Mouse (Mus musculus): ENCODE measurements around the gene Rab5c. TPM values are rescaled to one million over a fixed set of nuclear protein-coding genes. Genes with fewer than 3 reads are reported as not detected.
A peak's percentile ranks its signal among the peaks of the same experiment; 100 is the strongest.

The Rab5c gene
- polyA plus RNA-seq, 1 experiment from 2014 or later: 16.6 TPM

- 41% methylated on average over 19 of the region's 19 CpGs for WGBS (ENCODE audit: insufficient replicate concordance)
- Histone ChIP-seq H3K4me1 (ENCODE audit: insufficient read depth) (peaks cover 30% of the 10 kb centered on the region), H3K36me3 (replicated peaks; ENCODE audit: insufficient read depth, low read length) (peaks cover 23% of the 10 kb centered on the region), H3K4me2 (ENCODE audit: low read depth, low read length) (peak overlapping the region; percentile 86), H3K27me3 (ENCODE audit: insufficient read depth, low read length) (no peaks in the 10 kb centered on the region), H3K27ac (ENCODE audit: low read depth) (peak overlapping the region; percentile 71), H3K9me3 (ENCODE audit: low read length) (no peaks in the 10 kb centered on the region), H3K4me3 (ENCODE audit: low read depth, low read length) (peak overlapping the region; percentile 55), H3K9ac (replicated peaks) (peak overlapping the region; percentile 71)
- DNase-seq: peak; percentile 75
- TF ChIP-seq CTCF (IDR thresholded peaks at IDR 0.05; ENCODE audit: low read depth): peak; percentile 98
- no peak for TF ChIP-seq EP300 (IDR thresholded peaks at IDR 0.05; ENCODE audit: low read depth)
- ATAC-seq: peak; percentile 65
These were observed 35.7 kb downstream of the Rab5c start for GRCm38 (mm10) chr11:100702081-100702851.

DNA sequence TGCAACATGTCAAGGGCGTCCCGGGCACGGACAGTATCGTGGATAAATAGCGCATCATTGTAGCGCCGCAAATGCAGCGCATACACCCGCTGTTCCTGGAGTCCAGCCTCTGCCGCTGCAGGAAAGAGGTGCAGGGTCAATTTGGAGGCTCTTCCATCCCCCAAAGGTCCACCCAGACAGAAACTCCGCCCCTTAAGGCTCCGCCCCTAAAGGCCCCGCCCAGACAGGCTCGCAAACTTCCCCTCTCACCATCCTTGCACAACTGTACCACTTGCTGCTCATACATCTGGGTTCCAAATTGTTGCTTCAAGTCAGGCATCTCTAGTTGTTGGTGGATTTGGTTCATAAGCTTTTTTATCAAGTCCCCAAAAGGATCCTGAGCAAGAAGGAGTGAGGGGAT lies 36.7 kb downstream of the Rab5c start:
- WGBS (ENCODE audit: insufficient replicate concordance): 6% methylated on average over 14 of the region's 14 CpGs
- peak overlapping the region; percentile 59 for H3K4me2 ChIP-seq (ENCODE audit: low read depth, low read length)
- H3K4me3 ChIP-seq (ENCODE audit: low read depth, low read length): peak overlapping the region; percentile 33

GRCm38 (mm10) chr11:100700710-100701109 lies 37.3 kb downstream of the Rab5c start:
- no peaks in the 10 kb centered on the region for H3K9me3 ChIP-seq (ENCODE audit: low read length)
- no peak overlapping the region for H3K9ac ChIP-seq (replicated peaks)
- H3K4me3 ChIP-seq (ENCODE audit: low read depth, low read length): peak overlapping the region; percentile 33; the same call in 1 of the 2 replicates
- peak overlapping the region; percentile 59; the same call in 1 of the 2 replicates for H3K4me2 ChIP-seq (ENCODE audit: low read depth, low read length)
- peaks cover 9% of the 10 kb centered on the region for H3K36me3 ChIP-seq (replicated peaks; ENCODE audit: insufficient read depth, low read length)
- ATAC-seq (no peak), DNase-seq (no peak)
- no peaks in the 10 kb centered on the region for H3K27me3 ChIP-seq (ENCODE audit: insufficient read depth, low read length)
- WGBS (ENCODE audit: insufficient replicate concordance): 73% methylated on average over 3 of the region's 3 CpGs
- no peak overlapping the region for H3K27ac ChIP-seq (ENCODE audit: low read depth)
- H3K4me1 ChIP-seq (ENCODE audit: insufficient read depth): peaks cover 30% of the 10 kb centered on the region
- TF ChIP-seq EP300 (IDR thresholded peaks at IDR 0.05; ENCODE audit: low read depth): no peak
- no peak for TF ChIP-seq CTCF (IDR thresholded peaks at IDR 0.05; ENCODE audit: low read depth)

More for the DNA sequence above, 36.7 kb downstream of the Rab5c start:
- Histone ChIP-seq H3K4me1 (ENCODE audit: insufficient read depth) (peaks cover 30% of the 10 kb centered on the region), H3K9me3 (ENCODE audit: low read length) (no peaks in the 10 kb centered on the region), H3K27ac (ENCODE audit: low read depth) (no peak overlapping the region), H3K36me3 (replicated peaks; ENCODE audit: insufficient read depth, low read length) (peaks cover 15% of the 10 kb centered on the region), H3K9ac (replicated peaks) (no peak overlapping the region), H3K27me3 (ENCODE audit: insufficient read depth, low read length) (no peaks in the 10 kb centered on the region)
- ATAC-seq (peak; percentile 63), DNase-seq (peak; percentile 90)
- no peak for TF ChIP-seq EP300 (IDR thresholded peaks at IDR 0.05; ENCODE audit: low read depth)
- TF ChIP-seq CTCF (IDR thresholded peaks at IDR 0.05; ENCODE audit: low read depth): no peak

DNA sequence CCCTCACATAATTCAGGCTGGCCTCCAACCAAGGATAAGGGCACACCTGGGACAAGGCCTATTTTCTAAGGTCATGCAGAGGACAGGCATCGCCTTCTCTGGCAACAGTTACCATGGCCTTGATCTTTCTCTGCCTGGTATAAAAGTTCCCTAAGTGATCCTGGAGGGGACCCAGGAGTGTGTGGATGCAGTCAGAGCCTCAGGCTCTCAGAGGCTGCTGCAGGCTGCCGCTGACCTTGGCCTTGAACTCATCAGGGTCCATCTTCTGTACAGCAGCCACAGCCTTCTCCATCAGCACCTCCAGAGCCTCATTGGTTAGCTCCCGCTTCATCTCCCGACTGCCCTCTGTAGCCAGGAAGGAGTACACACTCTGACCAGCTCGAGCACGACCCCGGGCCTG lies 40.1 kb downstream of the Rab5c start:
- Histone ChIP-seq H3K27me3 (ENCODE audit: insufficient read depth, low read length) (no peaks in the 10 kb centered on the region), H3K27ac (ENCODE audit: low read depth) (no peak overlapping the region), H3K9ac (replicated peaks) (no peak overlapping the region), H3K4me3 (ENCODE audit: low read depth, low read length) (no peak overlapping the region), H3K4me2 (ENCODE audit: low read depth, low read length) (no peak overlapping the region), H3K4me1 (ENCODE audit: insufficient read depth) (peaks cover 15% of the 10 kb centered on the region), H3K9me3 (ENCODE audit: low read length) (no peaks in the 10 kb centered on the region), H3K36me3 (replicated peaks; ENCODE audit: insufficient read depth, low read length) (no peaks in the 10 kb centered on the region; the same call in none of the 2 replicates)
- ATAC-seq (no peak), DNase-seq (no peak)
- TF ChIP-seq EP300 (IDR thresholded peaks at IDR 0.05; ENCODE audit: low read depth) (no peak), CTCF (IDR thresholded peaks at IDR 0.05; ENCODE audit: low read depth) (no peak)
- WGBS (ENCODE audit: insufficient replicate concordance): 78% methylated on average over 7 of the region's 7 CpGs

- H3K36me3 ChIP-seq (replicated peaks; ENCODE audit: insufficient read depth, low read length): no peaks in the 10 kb centered on the region; the same call in none of the 2 replicates
- 31% methylated on average over 5 of the region's 5 CpGs for WGBS (ENCODE audit: insufficient replicate concordance)
- no peaks in the 10 kb centered on the region for H3K9me3 ChIP-seq (ENCODE audit: low read length)
- H3K9ac ChIP-seq (replicated peaks): no peak overlapping the region
- peak; percentile 43; the same call in 1 of the 2 replicates for ATAC-seq
- no peak overlapping the region for H3K27ac ChIP-seq (ENCODE audit: low read depth)
- no peak for TF ChIP-seq EP300 (IDR thresholded peaks at IDR 0.05; ENCODE audit: low read depth)
- peak; percentile 96 for TF ChIP-seq CTCF (IDR thresholded peaks at IDR 0.05; ENCODE audit: low read depth)
- no peak overlapping the region for H3K4me3 ChIP-seq (ENCODE audit: low read depth, low read length)
- H3K4me2 ChIP-seq (ENCODE audit: low read depth, low read length): no peak overlapping the region
- peaks cover 8% of the 10 kb centered on the region for H3K4me1 ChIP-seq (ENCODE audit: insufficient read depth)
- H3K27me3 ChIP-seq (ENCODE audit: insufficient read depth, low read length): peaks cover 5% of the 10 kb centered on the region; the same call in 1 of the 2 replicates
- DNase-seq: peak; percentile 86
These were observed 43.1 kb downstream of the Rab5c start for GRCm38 (mm10) chr11:100694926-100695325.

DNA sequence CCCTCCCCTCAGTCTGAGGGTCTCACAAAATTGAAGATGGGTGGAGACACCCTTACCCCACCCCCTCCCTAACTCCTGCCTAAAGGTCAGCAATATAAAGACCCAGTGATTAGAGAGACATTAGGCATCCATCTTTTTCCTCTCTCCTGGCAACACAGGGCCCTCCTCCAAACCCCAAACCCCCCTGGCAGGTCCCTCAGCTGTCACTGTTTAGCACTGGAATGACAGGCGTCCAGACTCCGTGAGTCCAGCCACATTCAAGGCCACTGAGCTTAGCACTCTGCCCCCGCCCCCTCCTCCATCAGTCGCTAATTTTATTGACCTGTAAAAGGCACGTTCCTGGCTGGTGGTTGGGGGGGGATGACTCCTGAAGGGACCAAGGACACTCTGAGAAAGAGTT lies 44.9 kb downstream of the Rab5c start:
- DNase-seq (no peak), ATAC-seq (no peak)
- H3K36me3 ChIP-seq (replicated peaks; ENCODE audit: insufficient read depth, low read length): no peaks in the 10 kb centered on the region; the same call in none of the 2 replicates
- H3K27me3 ChIP-seq (ENCODE audit: insufficient read depth, low read length): peaks cover 5% of the 10 kb centered on the region; the same call in 1 of the 2 replicates
- H3K9ac ChIP-seq (replicated peaks): no peak overlapping the region
- no peak overlapping the region for H3K4me2 ChIP-seq (ENCODE audit: low read depth, low read length)
- H3K9me3 ChIP-seq (ENCODE audit: low read length): no peaks in the 10 kb centered on the region
- H3K4me3 ChIP-seq (ENCODE audit: low read depth, low read length): no peak overlapping the region
- no peak overlapping the region for H3K27ac ChIP-seq (ENCODE audit: low read depth)
- TF ChIP-seq EP300 (IDR thresholded peaks at IDR 0.05; ENCODE audit: low read depth) (no peak), CTCF (IDR thresholded peaks at IDR 0.05; ENCODE audit: low read depth) (no peak)
- WGBS (ENCODE audit: insufficient replicate concordance): 38% methylated on average over 5 of the region's 5 CpGs
- peaks cover 8% of the 10 kb centered on the region for H3K4me1 ChIP-seq (ENCODE audit: insufficient read depth)
